Mouse (Mus musculus): ENCODE data around the gene Cbarp. TPM values are rescaled to one million over a fixed set of nuclear protein-coding genes. Genes with fewer than 3 reads are reported as not detected.

Gene Cbarp
- total RNA-seq, 2 experiments from 2014 or later = 2.7 to 3.1 TPM

DNA sequence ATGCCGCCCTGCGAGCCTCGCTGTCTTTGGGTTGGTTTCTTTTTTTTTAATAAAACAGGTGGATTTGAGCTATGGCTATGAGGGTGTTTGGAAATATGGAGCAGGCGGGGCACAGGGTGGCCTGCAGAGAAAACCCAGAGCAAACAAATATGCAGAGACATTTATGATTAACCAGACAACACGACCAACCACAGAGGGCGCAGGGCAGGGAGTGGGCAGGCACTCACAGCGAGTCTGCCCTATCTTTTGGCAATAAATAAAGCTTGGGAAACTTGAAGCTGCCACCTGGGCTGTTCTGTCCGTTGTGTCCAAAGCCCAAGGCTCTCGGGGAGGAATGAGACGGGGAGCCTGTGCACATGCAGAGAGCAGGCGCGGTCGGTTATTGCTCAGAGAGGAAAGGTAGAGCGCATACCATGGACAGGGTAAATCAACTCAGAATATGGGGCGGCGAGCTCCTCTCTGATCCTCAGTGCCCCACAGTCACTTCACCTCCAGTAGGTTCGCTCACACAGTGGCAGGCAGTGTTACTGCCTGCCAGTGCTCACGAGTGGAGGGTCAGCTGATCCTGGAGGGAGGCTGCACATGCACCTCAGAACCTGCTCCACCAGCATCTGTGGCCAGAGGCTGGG is 10.1 kb downstream of the Cbarp start:
- no peak for DNase-seq

DNA sequence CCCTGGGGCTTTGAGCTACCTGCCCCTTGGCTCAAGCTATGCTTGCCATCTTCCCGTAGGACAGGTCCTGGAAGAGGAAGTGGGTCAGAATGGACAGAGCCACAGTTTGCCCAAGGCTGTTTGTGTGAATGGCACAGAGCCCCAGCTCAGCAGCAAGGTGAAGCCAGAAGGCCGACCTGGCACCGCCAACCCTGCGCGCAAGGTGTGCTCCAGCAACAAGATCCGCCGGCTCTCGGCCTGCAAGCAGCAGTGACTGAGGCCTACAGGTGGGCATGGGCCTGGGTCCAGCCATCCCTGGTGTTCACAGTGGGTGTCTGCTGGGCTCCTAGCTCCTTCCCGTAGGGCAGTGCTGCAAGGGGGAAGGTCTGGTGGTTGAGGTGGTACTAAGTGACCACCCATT is 10.8 kb downstream of the Cbarp start:
- no peak for DNase-seq

- no peak for DNase-seq
Measured at GRCm38 (mm10) chr10:80127920-80128319, 12.7 kb downstream of the Cbarp start.

GRCm38 (mm10) chr10:80123932-80124562 is 16.6 kb downstream of the Cbarp start:
- no peak for DNase-seq

- DNase-seq = no peak
Measured at GRCm38 (mm10) chr10:80121639-80122038, 19.0 kb downstream of the Cbarp start.

DNA sequence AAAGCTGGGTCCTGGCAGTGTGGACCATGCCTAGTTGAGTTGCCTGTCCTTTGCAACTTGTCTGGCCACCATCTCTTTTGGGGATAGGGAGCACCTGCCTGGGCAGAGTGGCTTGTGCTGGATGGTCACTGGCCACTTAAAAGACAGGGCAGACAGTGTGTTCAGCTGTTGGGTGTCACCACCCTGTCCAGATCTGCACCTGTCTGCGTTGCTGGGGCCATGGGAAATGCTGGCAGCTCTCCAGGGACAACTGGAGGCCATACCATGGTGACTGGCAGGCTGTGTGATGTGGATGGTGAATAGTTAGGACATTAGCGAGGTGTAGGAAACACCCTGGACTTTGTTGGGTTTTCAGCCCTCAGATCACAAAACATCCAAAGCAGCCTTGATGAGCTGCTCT is 20.5 kb downstream of the Cbarp start:
- DNase-seq = no peak

- DNase-seq = no peak
Measured at GRCm38 (mm10) chr10:80118552-80118951, 22.1 kb downstream of the Cbarp start.

- no peak for DNase-seq
Measured at GRCm38 (mm10) chr10:80117736-80118135, 22.9 kb downstream of the Cbarp start.

- DNase-seq = peak; percentile 80 to 85
Measured at GRCm38 (mm10) chr10:80116927-80117691, 23.5 kb downstream of the Cbarp start.

DNA sequence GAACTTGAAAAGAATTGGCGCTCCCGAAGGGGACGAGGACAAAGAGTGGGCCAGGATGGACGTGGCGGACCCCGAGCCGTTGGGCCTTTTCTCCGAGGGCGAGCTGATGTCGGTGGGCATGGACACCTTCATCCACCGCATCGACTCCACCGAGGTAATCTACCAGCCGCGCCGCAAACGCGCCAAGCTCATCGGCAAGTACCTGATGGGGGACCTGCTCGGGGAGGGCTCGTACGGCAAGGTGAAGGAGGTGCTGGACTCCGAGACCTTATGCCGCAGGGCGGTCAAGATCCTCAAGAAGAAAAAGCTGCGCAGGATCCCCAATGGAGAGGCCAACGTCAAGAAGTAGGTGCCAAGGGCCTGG is 24.1 kb downstream of the Cbarp start:
- peak in 1 of 2 experiments; percentile 67 for DNase-seq

- no peak for DNase-seq
Measured at GRCm38 (mm10) chr10:80115944-80116335, 24.7 kb downstream of the Cbarp start.

- DNase-seq = peak; percentile 100
Measured at GRCm38 (mm10) chr10:80115290-80115943, 25.2 kb downstream of the Cbarp start, which contains the start of gene Stk11. Gene Stk11 (plus strand): TSS chr10:80115803.

DNA sequence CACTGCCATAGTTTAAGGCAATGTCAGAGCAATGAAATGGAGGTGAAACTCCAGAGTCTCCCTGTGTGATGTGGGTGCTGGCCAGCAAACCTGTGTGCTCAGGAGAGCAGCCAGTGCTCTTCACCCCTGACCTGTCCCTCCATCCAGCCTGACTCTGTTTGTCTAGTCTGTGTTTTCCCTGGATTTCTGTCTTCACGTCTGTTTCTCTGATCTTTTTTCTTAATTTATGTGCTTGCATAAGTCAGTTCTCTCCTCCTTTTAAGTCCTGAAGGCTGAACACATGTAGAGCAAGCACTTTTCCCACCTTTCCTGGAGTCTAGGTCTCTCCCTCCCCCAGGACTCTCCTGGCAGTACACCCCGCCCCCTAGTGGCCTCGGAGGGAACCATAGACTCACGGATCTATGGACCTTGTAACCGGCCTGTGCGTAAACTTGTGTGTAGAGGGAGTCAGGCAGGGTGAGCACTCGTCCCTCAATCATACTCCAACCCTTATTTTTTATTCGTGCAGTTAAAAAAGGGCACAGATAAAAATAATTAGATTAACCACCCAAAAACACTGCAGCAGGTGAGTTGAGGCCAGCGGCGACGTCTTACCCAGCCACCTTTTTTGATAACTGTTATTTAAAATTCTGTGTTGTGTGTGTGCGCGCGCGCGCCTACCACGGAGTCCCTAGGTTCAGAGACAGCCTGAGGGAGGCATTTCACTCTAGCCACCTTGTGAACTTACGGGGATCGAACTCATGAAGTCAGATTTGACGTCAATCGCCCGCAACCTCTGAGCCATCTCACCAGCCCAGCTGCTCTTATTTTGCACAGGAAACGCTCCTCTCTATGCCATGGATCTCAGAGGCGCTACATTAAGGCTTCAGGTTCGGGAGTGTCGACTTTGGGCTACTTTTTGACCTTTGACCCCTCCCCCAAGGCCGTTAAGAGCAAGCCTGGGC is 26.0 kb downstream of the Cbarp start:
- DNase-seq = peak; percentile 94 to 97

DNA sequence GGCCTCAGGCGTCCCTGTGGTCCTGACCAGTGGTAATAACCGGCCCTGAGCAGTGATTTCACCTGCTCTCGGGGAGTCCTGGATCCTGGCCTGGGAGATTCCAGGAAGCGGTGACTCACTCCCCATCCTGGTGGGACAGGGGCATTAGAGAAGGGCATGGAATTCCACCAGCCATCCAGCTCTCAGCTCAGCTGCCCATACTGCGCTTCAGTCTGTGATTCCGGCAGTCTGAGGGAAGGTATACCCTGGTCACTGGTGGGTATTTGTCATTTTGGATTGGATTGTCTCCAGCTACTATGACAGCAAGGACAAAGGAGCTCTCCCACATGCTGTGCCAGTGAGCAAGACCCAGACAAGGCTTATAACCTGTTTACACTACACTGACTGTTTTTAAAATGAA is 33.0 kb downstream of the Cbarp start:
- no peak for DNase-seq

DNA sequence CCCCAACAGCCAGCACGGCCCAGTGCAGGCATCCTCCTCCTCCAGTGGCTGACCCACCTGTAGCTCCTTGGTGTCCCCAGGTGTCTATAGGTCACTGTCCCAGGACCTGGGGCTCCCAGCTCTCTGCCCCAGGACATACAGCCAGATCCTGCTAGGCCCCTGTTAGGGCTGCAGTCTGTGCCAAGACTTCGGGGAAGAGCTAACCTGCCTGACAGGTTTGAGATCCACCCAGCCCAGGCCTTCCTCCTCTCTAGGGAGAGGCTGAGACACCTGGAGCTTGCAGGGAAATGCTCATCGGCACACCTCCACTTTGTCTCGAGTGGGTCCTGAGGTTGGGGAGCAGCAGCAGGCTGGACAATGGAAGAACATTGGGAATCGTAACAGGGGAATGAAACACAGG is 34.7 kb downstream of the Cbarp start:
- DNase-seq = no peak

DNA sequence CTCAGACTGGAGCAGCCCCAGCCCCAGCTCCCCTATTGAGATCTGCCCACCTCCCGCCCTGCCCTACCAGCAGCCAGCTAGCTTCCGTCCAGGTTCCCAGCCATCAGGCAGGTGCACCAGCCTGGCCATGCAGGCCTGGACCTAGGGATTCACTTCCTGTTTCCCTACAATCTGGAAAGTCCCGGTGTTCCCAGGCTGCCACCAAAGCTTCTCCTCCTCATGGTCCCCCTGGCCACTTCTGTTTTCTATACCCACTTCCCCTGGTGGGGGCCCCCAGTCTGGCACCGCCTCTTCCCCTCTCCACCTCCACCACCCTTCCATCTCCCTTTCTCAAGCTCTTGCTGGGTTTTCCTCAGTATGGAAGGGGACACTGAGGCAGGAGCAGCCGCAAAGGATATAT is 35.2 kb downstream of the Cbarp start, which contains the start of gene Sbno2:
Gene Sbno2, minus strand, starts transcription at position 112 of the 400 bp plus-strand sequence.
- DNase-seq = no peak

DNA sequence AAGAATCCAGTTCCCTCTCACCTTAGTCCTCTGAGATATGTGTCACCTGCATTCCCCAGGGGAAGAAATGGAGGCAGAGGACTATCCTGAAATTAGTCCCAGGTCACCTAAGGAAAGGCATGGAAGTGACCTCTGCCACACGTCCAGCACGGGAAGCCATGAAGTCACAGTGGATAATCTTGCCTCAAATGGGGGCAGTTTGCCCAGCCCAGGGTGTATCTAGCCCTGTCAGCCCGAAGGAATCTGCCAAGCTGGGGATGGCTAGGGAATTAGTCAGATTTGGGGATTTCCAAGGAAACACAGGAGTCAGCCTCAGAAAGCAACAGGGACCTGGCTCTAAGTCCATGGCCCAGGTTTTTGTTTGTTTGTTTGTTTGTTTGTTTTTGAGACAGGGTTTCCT is 36.5 kb downstream of the Cbarp start:
- no peak for DNase-seq

- no peak for DNase-seq
Measured at GRCm38 (mm10) chr10:80103032-80103431, 37.6 kb downstream of the Cbarp start.

DNA sequence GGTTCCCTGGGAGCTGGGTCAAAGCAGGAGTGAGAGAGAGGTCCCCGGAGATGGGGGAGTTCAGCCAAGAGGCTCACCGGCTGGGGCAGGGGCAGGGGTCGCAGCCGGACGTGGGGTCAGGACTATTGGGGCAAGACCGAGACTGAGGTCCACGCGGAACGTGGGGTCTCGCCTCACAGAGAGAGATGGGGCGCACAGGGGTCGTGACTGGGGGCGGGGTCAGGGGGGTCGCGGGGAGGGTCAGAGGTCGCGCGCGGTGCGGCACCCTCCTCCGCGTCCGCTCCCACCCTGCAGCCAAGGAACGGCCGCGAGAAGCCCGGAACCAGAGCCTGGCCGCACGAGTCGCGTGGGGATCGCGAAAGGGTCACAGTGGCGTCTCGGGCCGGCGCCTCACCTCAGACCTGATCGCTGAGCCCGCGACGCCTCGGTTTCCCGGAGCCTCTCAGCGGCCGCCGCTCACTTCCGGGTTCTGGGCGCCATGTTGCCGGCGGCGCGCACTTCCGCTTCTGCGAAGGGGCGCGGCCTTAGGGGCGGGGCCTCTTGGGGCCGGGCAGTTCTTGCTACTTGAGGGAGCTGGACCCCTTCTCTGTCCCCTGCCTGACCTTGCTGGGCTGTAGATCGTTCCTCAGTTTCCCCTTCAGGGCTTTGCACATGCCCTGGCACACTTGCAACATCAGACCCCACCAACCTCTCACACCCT is 38.3 kb downstream of the Cbarp start:
- DNase-seq = peak; percentile 92 to 93

DNA sequence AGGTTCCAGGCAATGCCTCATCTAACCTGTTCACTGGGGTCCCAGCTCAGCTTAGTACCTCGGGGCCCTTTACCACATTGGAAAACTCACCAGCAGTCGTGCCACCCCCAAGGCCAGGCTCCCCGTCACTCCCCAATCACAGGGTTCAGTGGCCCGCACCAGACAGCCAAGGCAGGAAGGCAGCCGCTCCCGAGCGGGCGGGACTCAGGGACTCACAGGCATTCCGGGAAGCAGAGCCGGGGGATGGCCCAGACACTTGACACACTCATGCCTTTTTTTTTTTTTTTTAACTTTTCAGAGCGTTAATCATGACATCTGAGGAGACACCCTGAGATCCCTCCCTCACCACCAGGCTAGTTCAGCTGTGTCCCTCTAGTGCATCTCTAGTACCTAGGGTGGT is 39.7 kb downstream of the Cbarp start:
- DNase-seq = peak; percentile 51 to 62

DNA sequence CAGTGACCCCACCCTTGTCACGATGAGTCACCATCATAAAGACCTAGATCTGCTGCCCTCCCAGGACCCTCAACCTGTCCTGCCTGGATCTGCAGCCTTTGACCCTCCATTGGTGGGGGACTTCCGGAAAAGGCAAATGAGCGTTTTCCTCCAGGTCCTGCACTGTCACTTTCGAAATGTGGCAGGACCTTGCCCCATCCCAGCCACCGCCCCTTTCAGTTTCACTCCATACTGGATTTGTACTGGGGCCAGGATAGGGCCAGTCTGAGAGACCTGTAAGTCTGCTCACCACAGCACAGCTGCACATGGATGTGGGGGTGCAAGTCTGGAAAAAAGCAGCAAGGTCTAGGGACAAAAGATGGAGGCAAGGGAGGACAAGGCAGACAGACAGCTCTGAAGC is 42.0 kb downstream of the Cbarp start:
- DNase-seq = no peak

Measured in heart, adult 18-20 months (tissue).